Comparison of ENCODE assay signal across 14 mouse cellular contexts in genomic region chr5:107307432-107307831, GRCm38 (mm10).
"Had no signal": no experiment of that assay in that cellular context is flagged by ENCODE, and none has a peak within 500 bp of the region (broad histone marks: within the 10 kb centered on the region; RNA-seq: fewer than 3 reads in every experiment).

No protein-coding gene starts in this region.

- H3K9ac ChIP-seq: liver, embryonic 13.5 days had no signal

- H3K27me3 ChIP-seq: liver, embryonic 13.5 days had no signal

- DNase-seq: kidney, adult 2 months; kidney, postnatal 25 days; layer of hippocampus, adult 9-11 months; liver, embryonic 13.5 days; lung, adult 2 months; lung, postnatal 14 days; midbrain, embryonic 14.5 days; thymus, adult 18-20 months; thymus, postnatal 36 days had no signal

- H3K4me3 ChIP-seq: layer of hippocampus, adult 2 months; liver, embryonic 13.5 days; megakaryocyte, embryonic 14.5 days; midbrain, embryonic 10.5 days had no signal

- H3K27ac ChIP-seq: kidney, postnatal 0 days; layer of hippocampus, adult 2 months; liver, embryonic 13.5 days; macrophage; midbrain, embryonic 10.5 days had no signal

- H3K4me2 ChIP-seq: liver, embryonic 13.5 days had no signal

- H3K36me3 ChIP-seq: liver, embryonic 13.5 days; midbrain, embryonic 10.5 days had no signal

- H3K9me3 ChIP-seq: liver, embryonic 13.5 days; megakaryocyte, embryonic 14.5 days; midbrain, embryonic 10.5 days had no signal

- H3K4me1 ChIP-seq: megakaryocyte, embryonic 14.5 days; midbrain, embryonic 10.5 days had no signal
